ENCODE assay signal across 17 mouse cellular contexts in genomic region chr12:58544862-58545261, GRCm38 (mm10).
DNase-seq lines count a peak whose midpoint lies in the region; ATAC-seq and TF ChIP-seq lines count a peak whose summit lies in the region.
"Had no signal": no experiment of that assay in that cellular context is flagged by ENCODE, and none has a peak within 500 bp of the region (broad histone marks: within the 10 kb centered on the region; RNA-seq: fewer than 3 reads in every experiment).

No protein-coding gene starts in this region.

- peaks cover 1% of the 10 kb centered on the region; the same call in 1 of the 2 replicates for H3K4me1 ChIP-seq in heart, adult 2 months (ENCODE audit: control insufficient read depth, insufficient read depth, low read length)
- H3K4me1 ChIP-seq in heart, embryonic 10.5 days = no peaks in the 10 kb centered on the region
- H3K4me1 ChIP-seq in heart, postnatal 0 days (ENCODE audit: control insufficient read depth, insufficient read depth) = 0 out of 2 replicates have a peak, but pooled peaks cover 4% of the 10 kb centered on the region
- H3K4me1 ChIP-seq in heart, embryonic 12.5 days (replicated peaks) = no peaks in the 10 kb centered on the region
- 0 out of 2 replicates have a peak, but pooled peaks cover 3% of the 10 kb centered on the region for H3K4me1 ChIP-seq in brown adipose tissue, adult 24 weeks (ENCODE audit: control insufficient read depth, insufficient read depth, insufficient read length, low read length)
- H3K4me1 ChIP-seq: embryonic facial prominence, embryonic 10.5 days; hindbrain, embryonic 15.5 days had no signal

- DNase-seq in heart, adult 2 months = no peak
- no peak for DNase-seq in heart, embryonic 10.5 days (ENCODE audit: low spot score)
- no peak for DNase-seq in heart, postnatal 0 days (ENCODE audit: low spot score)
- peak; percentile 67 for DNase-seq in brain, adult 2 months (ENCODE audit: low read depth, low spot score)
- DNase-seq: adrenal gland, adult 8-10 months; cerebellum, adult 2 months; cerebellum, postnatal 10 days; forebrain, postnatal 0 days; gastrocnemius, postnatal 36 days; heart, postnatal 14 days; kidney, adult 2 months had no signal

- no peak for ATAC-seq in heart, postnatal 0 days (ENCODE audit: insufficient read depth, low read depth)
- ATAC-seq in heart, embryonic 12.5 days (ENCODE audit: insufficient number of reproducible peaks, low FRiP score) = no peak
- ATAC-seq: forebrain, postnatal 0 days; intestine, embryonic 16.5 days had no signal

- H3K36me3 ChIP-seq in heart, adult 2 months (ENCODE audit: control insufficient read depth, insufficient read depth, low read length) = no peaks in the 10 kb centered on the region
- H3K36me3 ChIP-seq in heart, embryonic 10.5 days = no peaks in the 10 kb centered on the region
- H3K36me3 ChIP-seq in heart, postnatal 0 days (replicated peaks; ENCODE audit: control insufficient read depth, insufficient read depth, low read length) = no peaks in the 10 kb centered on the region
- no peaks in the 10 kb centered on the region for H3K36me3 ChIP-seq in heart, embryonic 12.5 days
- H3K36me3 ChIP-seq: embryonic facial prominence, embryonic 10.5 days; hindbrain, embryonic 15.5 days had no signal

- H3K79me2 ChIP-seq in heart, adult 2 months (replicated peaks; ENCODE audit: control insufficient read depth, insufficient read depth, low read length) = no peaks in the 10 kb centered on the region

- no peak overlapping the region for H3K9ac ChIP-seq in heart, adult 2 months (ENCODE audit: low read depth, low read length)
- no peak overlapping the region for H3K9ac ChIP-seq in heart, postnatal 0 days (replicated peaks; ENCODE audit: low read depth, low read length)
- H3K9ac ChIP-seq in heart, embryonic 12.5 days = no peak overlapping the region
- H3K9ac ChIP-seq: forebrain, embryonic 13.5 days; forebrain, postnatal 0 days; hindbrain, embryonic 15.5 days had no signal

- intact Hi-C loops in heart, adult 2 months (cut with DNase I) = loop anchor here (10.0 kb wide), 1 partner anchor 330 kb away; the partner anchor contains the start of gene Sstr1

- peak overlapping the region; percentile 48; the same call in 1 of the 2 replicates for H3K27ac ChIP-seq in heart, adult 2 months
- H3K27ac ChIP-seq in heart, embryonic 10.5 days = no peak overlapping the region
- H3K27ac ChIP-seq in heart, postnatal 0 days (ENCODE audit: low read depth) = peak overlapping the region; percentile 15
- H3K27ac ChIP-seq in heart, embryonic 12.5 days (ENCODE audit: poor library complexity, severe bottlenecking) = no peak overlapping the region
- H3K27ac ChIP-seq in brown adipose tissue, adult 24 weeks (replicated peaks; ENCODE audit: low read depth, low read length) = peak overlapping the region; percentile 15
- H3K27ac ChIP-seq: embryonic facial prominence, embryonic 10.5 days; forebrain, embryonic 13.5 days; hindbrain, embryonic 15.5 days had no signal

- TF ChIP-seq CTCF in heart, adult 2 months (IDR thresholded peaks at IDR 0.05) = no peak
- TF ChIP-seq CTCF in heart, postnatal 0 days (IDR thresholded peaks at IDR 0.05; ENCODE audit: low read depth) = no peak

- no peak overlapping the region for H3K4me2 ChIP-seq in heart, postnatal 0 days (ENCODE audit: low read depth, low read length)
- no peak overlapping the region for H3K4me2 ChIP-seq in heart, embryonic 12.5 days
- H3K4me2 ChIP-seq: forebrain, embryonic 13.5 days; hindbrain, embryonic 15.5 days had no signal

- no peak for TF ChIP-seq EP300 in heart, adult 2 months (IDR thresholded peaks at IDR 0.05; ENCODE audit: insufficient read depth, low read depth, low read length)
- TF ChIP-seq EP300 in heart, postnatal 0 days (IDR thresholded peaks at IDR 0.05; ENCODE audit: low read depth) = no peak

- 68% methylated on average over 4 of the region's 4 CpGs for WGBS in heart, adult 2 months
- 80% methylated on average over 4 of the region's 4 CpGs for WGBS in heart, embryonic 10.5 days
- 60% methylated on average over 4 of the region's 4 CpGs for WGBS in heart, postnatal 0 days
- 70% methylated on average over 4 of the region's 4 CpGs for WGBS in heart, embryonic 12.5 days

- H3K4me3 ChIP-seq in heart, adult 2 months = no peak overlapping the region
- H3K4me3 ChIP-seq in heart, embryonic 10.5 days = no peak overlapping the region
- H3K4me3 ChIP-seq in heart, postnatal 0 days (ENCODE audit: low read depth, low read length) = no peak overlapping the region
- no peak overlapping the region for H3K4me3 ChIP-seq in heart, embryonic 12.5 days
- no peak overlapping the region for H3K4me3 ChIP-seq in brown adipose tissue, adult 24 weeks (ENCODE audit: insufficient read depth, low read depth, low read length)
- H3K4me3 ChIP-seq: embryonic facial prominence, embryonic 10.5 days; forebrain, embryonic 13.5 days; hindbrain, embryonic 15.5 days had no signal

- no peak for TF ChIP-seq POLR2A in heart, adult 2 months (IDR thresholded peaks at IDR 0.05; ENCODE audit: insufficient read depth, low read depth, low read length)

- H3K9me3 ChIP-seq in heart, embryonic 10.5 days = no peaks in the 10 kb centered on the region
- no peaks in the 10 kb centered on the region for H3K9me3 ChIP-seq in heart, postnatal 0 days (replicated peaks; ENCODE audit: control insufficient read depth, low read length)
- H3K9me3 ChIP-seq in heart, embryonic 12.5 days (replicated peaks) = no peaks in the 10 kb centered on the region
- H3K9me3 ChIP-seq: embryonic facial prominence, embryonic 10.5 days; forebrain, embryonic 13.5 days; hindbrain, embryonic 15.5 days had no signal

- no peaks in the 10 kb centered on the region for H3K27me3 ChIP-seq in heart, adult 2 months (ENCODE audit: control insufficient read depth, insufficient read depth, low read length)
- no peaks in the 10 kb centered on the region for H3K27me3 ChIP-seq in heart, embryonic 10.5 days (ENCODE audit: insufficient read depth, poor library complexity, severe bottlenecking)
- no peaks in the 10 kb centered on the region for H3K27me3 ChIP-seq in heart, postnatal 0 days (ENCODE audit: control insufficient read depth, insufficient read depth, low read length)
- no peaks in the 10 kb centered on the region for H3K27me3 ChIP-seq in heart, embryonic 12.5 days (replicated peaks)
- H3K27me3 ChIP-seq: forebrain, embryonic 13.5 days; hindbrain, embryonic 15.5 days had no signal

Comparison
In these comparisons a context has a peak if more than half of its experiments do, and no peak if none do; other contexts are left out.
1. H3K27ac ChIP-seq: peak in heart, adult 2 months (single experiment), heart, postnatal 0 days (single experiment) and brown adipose tissue, adult 24 weeks (single experiment); none in heart, embryonic 10.5 days (single experiment) and heart, embryonic 12.5 days (single experiment).